Mouse (Mus musculus) erythroblast, adult 5-6 weeks (primary cell): ENCODE measurements around the gene Mycbpap. TPM values are rescaled to one million over a fixed set of nuclear protein-coding genes. Genes with fewer than 3 reads are reported as not detected.

Source experiments
- ATAC-seq: replicated peaks from 2 replicates; pipeline ENCODE4 v1.8.0; 2016; ENCODE audit warnings: moderate number of reproducible peaks, mild to moderate bottlenecking, moderate TSS enrichment, inconsistent platforms; ENCODE audit not compliant: poor library complexity, low FRiP score, severe bottlenecking
- total RNA-seq, 2 experiments: library from RNA; stranded (forward) in 1 of 2; stranded (reverse) in 1 of 2; fragments of 150-400 nt in 1 of 2; fragments of 200-764, 138-1000 nt in 1 of 2; gene quantifications; 2 replicates each; pipeline versions ENCODE4 v1.2.3 to v1.2.4; 2015 to 2017; ENCODE audit warnings: low replicate concordance in 2 of 2

The Mycbpap gene
- total RNA-seq, 2 experiments from 2014 or later = not detected

- ATAC-seq = no peak
These were observed 18.2 kb upstream of the Mycbpap start for GRCm38 (mm10) chr11:94539761-94540160.

DNA sequence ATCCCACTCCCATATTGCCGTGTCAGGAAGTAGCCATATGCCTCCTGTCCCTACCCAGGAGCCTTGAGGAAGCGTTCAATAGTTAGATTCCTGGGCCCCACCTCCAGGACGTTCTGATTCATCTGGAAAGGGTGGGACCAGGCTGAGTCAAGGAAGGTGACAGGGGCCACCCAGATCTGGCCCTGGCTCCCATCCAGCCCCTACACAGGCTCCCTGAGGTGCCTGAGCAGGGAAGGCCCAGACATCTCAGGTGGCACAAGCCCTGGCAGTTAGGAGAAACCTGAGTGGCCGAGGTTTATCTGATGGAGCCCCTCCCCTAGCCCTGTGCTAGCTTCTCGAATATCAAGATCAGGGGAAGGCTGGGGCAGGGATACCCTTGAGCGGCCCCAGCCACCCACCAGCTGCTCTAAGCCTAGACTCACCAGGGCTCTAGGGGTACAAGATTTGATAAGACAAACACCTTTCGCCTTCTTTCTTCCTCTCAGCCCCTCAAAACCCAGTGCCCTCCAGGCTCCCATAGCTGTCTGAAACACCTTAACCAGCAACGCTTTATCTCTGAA is 17.3 kb upstream of the Mycbpap start:
- ATAC-seq = no peak

GRCm38 (mm10) chr11:94533171-94533570 is 11.6 kb upstream of the Mycbpap start:
- no peak for ATAC-seq

DNA sequence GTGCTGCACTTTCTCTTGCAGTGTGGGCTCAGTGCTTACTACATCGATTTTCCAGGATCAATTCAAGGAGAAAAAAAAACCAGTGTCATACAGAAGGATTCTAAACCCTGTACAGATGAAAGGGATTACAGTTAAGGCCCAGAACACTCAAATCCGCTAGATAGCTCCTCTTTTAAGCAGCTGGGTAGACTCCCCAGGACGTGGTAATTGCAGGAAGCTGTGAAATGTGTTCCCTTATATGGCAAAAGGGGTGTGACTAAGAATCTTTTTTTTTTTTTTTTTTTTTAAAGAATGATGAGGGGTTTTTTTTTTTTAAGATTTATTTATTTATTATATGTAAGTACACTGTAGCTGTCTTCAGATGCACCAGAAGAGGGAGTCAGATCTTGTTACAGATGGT is 7.3 kb upstream of the Mycbpap start:
- ATAC-seq = no peak

DNA sequence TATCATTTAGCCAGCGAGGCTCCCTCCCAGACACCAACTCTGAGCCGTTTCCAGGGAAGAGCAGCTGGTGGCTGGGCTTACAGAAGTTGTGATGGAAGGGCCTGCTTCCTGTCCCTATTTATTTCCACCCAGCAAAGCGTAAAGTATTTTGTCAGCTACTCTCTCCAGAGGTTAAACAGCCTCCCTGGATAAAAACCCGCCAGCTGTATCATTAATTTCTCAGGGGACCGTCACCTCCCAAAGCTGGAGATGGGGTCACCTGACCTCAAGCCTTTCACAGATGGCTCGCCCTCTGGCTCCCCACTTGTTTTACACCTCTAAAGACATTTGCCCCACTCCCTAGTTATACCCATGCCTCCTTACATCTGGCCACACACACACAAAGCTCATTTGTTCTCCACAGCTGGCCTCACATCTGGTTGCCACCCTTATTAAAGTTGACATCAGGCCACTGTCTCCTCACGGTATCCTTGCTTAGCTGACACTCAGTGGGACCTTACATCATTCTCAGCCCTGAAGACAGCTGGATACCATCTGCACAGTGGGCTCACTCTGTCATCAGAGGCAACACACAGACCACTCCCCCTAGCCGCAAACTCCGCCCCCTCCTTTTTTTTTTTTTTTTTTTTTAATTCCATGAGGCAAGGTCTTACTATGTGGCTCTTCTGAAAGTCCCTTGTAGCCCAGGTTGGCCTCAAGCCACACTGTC is 4.8 kb upstream of the Mycbpap start:
- no peak for ATAC-seq

DNA sequence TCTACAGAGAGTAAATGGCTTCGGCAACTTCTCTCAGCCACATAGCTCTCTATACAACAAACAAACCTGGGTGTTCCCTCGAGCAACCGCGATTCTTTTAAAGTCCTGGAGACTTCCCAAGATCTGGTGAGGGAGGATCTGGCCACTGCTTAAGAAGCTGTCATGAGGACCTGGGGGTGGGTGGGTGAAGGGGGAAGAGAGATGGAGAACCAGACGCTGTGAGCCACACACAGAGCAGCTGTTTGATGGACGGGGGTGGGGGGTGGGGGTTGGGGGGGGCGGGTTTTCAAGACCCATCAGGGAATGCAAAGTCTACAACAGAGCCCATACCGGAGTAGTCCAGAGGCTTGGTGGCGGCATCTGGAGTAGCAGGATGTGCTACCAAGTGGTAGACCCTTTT is 8.1 kb downstream of the Mycbpap start:
- no peak for ATAC-seq

GRCm38 (mm10) chr11:94508976-94509375 is 12.6 kb downstream of the Mycbpap start:
- ATAC-seq = no peak

DNA sequence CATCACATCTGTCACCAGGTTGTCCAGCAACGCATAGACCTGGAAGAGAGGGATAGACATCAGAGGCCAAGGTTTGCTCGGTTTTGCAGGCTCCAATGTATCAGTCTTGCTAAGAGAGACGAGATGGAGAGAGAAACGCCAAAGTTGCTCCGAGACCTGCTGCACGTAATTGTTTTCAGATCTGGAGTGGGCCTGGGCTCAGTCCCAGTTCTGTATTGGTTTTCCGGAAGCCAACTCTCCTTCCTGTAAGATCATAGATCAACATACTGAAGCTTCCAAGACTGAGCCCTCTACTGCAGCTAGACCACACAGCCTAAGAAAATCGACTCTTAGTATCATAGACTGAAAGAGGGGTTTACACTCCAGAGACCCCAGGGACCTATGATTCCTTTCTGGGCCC is 20.1 kb downstream of the Mycbpap start:
- no peak for ATAC-seq

DNA sequence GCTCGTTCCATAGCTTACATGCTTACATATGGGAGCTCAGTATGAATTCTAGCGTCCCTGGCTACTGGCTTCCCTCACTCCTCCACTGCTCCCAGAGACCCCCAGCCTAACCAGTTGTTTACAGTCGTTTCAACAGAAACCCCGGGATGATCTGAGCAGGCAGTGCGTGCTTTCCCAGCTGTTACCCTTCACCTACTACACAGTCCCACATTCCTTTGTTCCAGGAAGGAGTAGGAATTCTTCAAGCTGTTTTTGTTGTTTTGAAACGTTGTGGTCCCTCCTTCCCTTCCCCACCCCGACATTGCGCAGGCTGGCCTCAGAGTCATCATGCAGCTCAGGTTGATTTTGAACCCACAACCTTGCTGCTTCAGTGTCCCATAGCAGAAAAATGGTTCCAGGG is 21.2 kb downstream of the Mycbpap start:
- no peak for ATAC-seq

DNA sequence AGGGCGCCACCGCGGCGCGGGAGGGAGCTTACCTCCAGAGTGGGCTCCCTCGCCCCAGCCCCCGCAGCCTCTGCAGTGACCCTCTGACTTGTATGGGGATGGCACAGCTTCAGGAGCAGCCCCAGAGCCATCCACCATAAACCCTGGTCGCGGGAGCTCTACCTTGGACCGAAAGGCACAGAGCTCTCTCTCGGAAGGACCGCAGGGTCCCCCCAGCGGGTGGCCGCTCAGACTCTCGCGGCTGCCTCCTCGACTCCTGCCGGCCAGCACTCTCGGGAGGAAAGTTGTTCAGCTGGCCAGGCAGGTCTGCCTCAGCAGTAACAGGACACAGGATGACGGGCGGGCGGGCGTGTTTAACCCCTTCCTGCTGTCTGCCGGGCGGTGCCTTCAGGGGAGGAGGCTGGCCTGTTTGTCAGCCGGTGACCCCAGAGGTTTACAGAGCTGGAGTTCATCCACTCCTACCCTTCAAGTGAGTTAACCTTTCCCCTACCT is 21.8 kb downstream of the Mycbpap start, which contains the start of gene Epn3:
TSS of gene Epn3 (minus strand) at position 314 of the 492 bp plus-strand sequence.
- no peak for ATAC-seq

- no peak for ATAC-seq
These were observed 22.5 kb downstream of the Mycbpap start for GRCm38 (mm10) chr11:94499035-94499434.

DNA sequence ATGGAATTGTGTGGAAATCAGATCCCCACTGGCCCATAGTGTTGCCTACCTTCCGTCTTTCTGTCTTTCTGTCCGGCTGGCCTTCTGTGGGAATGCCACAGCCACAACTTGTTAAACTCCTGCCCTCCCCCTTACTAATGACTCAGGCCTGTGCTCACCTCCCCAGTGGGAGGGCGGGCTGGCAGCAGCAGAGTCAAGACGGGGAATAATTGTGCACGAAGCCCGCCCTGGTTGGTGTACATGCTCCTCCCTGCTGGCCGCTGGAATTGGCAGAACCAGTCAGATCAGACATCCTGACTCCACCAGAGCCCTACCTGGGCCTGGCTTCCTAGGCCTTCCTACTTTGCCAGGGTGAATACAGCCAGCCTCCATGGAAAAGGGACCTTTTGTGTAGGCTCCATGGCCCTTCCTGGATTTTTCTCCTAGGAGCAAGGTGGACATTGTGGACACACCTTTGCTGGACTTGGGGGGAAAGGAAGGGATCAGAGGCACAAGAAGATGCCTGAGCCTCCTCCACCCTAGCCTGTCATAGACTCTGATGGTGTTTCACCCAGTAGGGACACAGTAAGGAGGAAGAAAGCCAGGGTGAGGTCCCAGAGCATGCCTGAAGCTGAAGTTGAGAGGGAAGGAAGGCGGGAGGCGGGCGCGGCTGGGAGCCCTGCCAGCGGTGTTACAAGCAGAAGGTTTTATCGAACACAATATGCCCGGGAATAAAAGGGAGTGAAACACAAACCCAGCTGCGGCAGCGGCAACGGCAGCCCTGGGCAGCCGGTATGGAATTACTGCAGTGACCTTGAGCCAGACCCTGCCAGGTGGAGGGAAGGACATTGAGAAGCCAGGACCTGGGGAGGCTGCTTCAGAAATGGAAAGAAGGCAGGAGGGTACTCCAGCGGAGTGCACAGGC is 23.2 kb downstream of the Mycbpap start:
- ATAC-seq = no peak

DNA sequence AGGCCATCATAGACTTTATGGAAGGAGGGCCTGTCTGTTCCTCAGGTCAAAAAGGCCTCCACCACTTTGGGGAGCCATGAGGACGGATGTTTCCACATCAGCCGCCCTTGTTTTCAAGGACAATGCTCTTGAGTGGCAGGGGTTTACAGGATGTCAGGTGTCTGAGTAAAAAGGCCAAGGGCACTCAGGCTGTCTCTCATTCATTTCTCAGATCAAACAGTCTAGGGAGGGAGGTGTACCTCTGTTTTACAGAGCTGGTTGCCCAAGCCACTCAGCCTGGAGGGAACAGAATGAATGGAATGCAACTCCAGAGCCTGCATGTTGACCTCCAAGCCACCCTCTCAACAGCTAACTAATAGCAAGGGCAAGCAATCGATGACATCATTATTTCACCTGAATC is 26.1 kb downstream of the Mycbpap start:
- ATAC-seq = no peak

DNA sequence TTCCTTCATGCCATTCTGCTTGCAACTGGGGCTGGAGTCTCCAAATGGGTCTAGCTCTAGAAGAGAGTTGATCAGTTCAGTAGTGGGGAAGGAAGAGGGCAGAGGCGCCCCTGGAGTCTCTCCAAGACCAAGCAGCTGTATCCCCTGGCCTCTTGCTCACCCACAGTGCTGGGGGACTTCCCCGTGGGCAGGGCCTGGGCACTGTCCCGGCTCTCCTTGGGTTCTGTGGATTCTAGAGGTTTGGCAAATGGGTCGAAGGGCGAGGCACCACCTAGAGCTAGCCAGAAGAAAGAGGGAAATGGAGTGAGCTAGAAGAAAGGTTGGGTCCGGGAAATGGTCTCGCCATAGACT is 29.8 kb downstream of the Mycbpap start:
- no peak for ATAC-seq

GRCm38 (mm10) chr11:94491035-94491748 is 30.4 kb downstream of the Mycbpap start:
- no peak for ATAC-seq

DNA sequence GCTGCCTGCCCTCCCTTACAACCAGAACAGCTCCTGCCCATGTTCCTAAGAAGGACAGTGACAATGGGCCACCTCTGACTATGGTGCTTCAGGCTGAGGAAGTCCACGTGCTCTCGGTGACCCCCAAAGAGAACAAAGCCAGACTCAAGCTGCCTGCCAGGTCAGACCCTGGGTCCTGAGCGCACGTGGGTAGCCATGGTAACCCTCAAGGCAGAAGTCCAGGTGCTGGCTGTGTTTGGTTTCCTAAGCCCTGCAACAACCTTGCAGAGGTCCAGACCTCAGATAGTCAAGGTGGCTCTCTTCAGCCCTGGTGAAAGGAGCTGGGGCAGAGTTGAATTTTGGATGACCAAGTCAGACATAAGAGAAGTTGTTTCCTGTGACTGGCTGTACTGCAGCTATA is 31.8 kb downstream of the Mycbpap start:
- no peak for ATAC-seq

GRCm38 (mm10) chr11:94488767-94489533 is 32.6 kb downstream of the Mycbpap start:
- ATAC-seq = no peak

GRCm38 (mm10) chr11:94486001-94486400 is 35.5 kb downstream of the Mycbpap start, which contains the start of gene Spata20:
Gene Spata20 (minus strand): TSS chr11:94486179.
- ATAC-seq = peak; percentile 72

DNA sequence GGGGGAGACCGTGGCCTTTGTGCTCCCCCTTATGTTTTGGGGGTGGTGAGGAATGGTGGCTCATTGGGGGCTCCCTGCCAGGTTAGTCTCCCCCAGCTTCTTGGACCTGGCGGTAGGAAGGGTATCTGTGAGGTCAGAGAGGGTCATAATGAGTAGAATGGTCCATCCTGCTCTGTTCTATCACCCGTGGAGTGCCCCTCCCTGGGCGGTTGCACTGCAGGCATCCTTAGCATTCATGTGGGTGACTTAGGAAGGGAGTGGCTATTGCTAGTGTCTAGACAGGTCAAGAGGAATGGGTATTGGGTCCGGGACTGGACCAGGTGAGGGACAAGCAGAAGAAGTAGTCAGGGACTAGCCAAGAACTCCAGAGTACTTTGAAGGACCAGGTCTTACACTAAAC is 36.3 kb downstream of the Mycbpap start:
- no peak for ATAC-seq
